Mouse (Mus musculus): ENCODE measurements around the gene Gda.

The Gda gene

DNA sequence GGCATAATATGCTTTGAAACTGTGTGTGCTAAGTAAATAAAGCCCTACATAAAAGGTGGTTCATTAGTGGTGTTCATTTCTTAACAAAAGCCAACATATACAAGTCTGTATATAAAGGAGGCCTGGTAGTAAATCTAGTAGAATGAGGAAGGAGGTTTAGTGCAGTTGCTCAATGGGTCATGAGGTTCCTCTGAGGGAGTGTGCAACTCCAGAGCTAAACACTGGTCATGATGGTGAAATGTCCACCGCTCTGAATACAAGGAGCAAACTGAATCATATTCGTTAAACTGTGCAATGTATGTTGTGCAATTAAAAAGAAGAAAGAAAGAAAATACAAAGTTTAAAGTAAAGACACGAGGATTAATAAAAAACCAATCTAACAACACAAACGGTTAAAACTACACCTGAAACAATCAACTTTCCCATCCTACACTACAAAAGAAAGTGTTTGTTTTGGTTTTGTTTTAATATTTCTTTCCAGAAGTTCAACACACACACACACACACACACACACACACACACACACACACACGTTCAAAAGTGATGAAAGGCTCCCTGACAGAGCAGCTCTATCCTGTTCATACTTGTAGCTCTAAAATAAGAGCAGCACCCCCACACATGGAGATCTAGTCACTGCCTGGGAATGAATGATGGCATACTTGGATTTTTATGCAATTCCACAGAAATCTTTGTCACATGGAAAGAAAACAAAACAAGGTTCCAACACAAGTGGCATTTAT is 11.9 kb downstream of the Gda start:
- DNase-seq (ENCODE audit: extremely low spot score, low read depth, low spot score): no peak

DNA sequence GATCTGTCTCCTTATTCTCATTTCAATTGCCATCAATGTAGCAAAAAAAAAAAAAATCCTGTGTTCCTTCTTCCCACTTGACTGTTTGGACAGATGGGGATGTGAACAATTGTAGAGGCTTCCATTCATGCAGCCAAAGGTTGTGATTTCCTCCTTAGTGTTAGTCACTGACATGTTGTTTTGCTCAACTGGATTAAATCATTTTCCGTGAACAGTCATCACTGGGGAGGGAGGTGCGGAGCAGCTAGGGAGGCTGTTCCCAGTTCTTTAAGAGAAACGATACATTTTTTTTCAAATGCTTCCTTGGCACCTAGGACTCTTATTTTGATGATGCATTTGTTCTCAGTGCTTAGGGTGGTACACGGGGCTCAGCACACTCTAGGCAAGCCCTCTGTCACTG is 15.8 kb downstream of the Gda start:
- no peak for DNase-seq (ENCODE audit: extremely low spot score, low read depth, low spot score)

DNA sequence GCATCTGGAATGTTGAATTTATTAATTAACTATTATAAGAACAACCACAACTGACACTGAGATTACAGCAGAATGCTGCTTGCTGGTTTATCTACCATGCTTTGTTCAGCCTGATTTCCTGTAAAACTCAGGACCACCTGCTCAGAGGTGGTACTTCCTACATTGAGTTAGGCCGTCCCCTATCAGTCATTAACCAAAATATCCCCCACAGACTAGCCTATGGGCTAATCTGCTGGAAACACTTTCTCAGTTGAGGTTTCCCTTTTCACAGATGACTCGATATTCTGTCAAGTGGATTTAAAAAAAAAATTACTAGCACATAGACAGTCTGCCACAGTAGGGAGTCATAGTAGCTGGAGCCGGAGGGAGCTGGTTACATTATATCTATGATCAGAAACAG is 31.5 kb downstream of the Gda start:
- no peak for DNase-seq (ENCODE audit: extremely low spot score, low read depth, low spot score)

DNA sequence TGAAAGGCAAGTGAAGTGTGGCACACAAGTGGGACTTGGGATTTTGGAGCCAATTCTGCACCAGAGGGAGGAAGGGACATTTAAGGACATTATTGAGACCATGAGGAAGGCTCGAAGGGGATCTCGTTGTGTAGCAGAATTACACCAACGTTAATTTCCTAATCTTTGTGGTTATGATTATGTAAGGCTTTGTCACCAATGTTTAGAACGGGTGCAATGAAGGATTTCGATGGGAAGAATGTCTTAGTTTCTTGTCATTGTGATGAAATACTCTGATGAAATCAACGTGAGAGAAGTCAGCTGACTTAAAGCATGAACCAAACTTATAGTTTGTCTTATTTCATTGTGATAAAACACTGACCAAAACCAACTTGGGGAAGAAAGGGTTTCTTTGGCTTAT is 32.4 kb downstream of the Gda start:
- no peak for DNase-seq (ENCODE audit: extremely low spot score, low read depth, low spot score)

DNA sequence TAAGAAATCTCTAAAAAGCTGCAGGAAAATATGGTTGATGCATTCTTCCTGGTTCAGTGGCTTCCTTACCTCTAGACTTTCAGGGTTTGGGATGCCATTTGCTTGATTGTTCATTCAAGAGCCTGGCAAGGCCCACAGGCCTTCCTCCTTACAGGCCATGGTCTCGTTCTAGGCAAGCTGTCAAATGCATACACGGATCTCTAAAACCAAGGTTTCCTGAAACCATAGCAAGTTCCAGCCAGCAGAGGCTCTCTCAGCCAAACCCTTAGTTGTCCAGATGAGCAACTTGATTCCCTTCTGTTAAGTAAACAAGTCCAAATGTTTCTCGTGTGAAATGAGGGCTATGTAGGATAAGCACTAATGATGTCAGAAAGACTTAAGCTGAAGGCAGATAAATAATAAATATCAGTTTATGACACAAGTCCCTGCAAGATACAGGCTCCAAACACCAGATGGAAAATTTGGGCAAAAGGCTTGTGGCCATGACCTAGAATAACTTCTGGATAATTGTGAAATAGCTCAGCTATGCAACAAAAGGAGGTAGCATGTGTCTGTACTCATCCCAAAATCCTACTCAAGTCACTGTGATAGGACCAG is 34.0 kb downstream of the Gda start:
- DNase-seq (ENCODE audit: extremely low spot score, low read depth, low spot score): no peak

DNA sequence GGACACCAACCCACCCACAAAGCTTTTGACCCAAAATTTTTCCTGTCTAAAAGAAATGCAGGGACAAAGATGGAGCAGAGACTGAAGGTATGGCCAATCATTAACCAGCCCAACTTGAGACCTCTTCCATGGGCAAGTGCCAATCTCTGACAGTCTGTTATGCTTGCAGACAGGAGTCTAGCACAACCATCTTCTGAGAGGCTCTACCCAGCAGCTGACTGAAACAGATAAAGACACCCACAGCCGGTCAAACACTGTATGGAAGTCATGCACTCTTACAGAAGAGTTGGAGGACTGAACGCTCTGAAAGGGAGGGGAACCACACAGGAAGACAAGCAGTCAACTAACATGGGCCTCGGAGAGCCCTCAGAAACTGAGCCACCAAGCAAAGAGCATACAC is 36.7 kb downstream of the Gda start:
- no peak for DNase-seq (ENCODE audit: extremely low spot score, low read depth, low spot score)

DNA sequence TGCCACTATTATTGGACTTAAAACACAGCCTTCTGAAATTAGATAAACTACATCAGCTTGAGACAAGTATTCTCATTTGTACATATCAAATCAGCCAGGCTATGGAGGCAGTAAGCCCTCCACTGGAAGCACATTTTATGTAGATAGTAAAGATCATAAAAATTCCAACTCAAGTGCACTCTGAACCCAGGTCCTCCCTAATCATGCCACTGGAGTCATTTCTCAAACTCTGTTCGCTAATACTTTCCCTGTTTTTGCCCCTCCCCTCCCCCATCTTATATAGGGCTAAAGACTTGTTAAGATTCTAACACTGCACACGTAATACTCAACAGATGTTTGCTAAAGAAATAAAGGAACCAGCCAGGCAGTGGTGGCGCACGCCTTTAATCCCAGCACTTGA is 39.9 kb downstream of the Gda start:
- no peak for DNase-seq (ENCODE audit: extremely low spot score, low read depth, low spot score)

DNA sequence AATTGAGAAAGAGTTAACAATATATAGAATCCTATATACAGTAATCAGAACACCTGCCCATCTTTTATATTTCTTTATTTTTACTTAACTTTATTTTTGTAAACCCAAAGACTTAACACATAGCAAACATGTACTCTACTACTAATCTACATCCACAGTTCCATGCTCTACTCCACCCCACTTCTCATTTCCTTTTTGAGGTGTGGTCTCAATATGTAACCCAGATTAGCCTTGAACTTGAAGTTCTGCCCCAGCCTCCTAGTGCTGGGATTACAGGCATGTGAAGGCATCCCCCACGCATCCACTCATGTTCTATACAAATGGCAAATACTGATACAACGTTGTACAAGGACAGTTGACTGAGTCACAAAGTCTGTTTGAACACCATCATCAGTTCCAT is 40.4 kb downstream of the Gda start:
- DNase-seq (ENCODE audit: extremely low spot score, low read depth, low spot score): no peak

DNA sequence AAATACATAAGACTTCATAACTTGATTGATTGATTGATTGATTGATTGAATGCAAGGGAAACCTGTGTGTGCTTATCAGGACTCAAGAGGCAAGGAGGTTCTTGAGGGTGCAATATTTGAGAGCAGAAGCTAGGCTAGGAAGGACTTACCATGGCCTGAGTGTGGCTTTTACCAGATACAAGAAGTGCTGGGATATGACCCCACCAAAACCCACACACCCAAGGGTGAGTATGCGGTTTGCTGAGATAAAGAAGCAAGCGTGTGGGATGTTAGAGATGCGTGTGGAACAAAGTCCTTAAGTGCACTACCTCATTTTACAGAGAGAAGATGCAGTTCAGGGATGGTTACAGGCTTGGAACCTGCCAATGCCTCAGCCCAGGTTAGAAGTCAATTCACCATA is 41.0 kb downstream of the Gda start:
- DNase-seq (ENCODE audit: extremely low spot score, low read depth, low spot score): no peak

DNA sequence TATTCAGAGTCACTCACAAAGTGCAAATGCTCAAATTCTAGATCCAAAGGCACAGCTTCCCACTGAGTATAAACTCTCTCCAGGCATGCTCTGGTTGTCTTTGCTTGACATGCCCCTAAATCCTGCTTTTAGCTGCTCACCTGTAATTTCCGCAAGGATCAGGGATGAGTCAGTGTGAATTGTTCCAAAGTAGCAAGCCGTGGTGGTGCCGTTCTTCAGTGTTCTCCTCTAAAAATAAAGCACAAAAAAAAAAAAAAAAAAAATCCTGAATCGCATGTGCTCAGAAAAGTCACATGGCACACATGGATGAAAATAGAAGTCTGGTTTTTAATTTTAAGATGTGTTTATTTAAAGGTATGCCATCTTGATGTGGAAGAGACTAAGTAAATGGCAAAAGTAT is 47.9 kb downstream of the Gda start:
- DNase-seq (ENCODE audit: extremely low spot score, low read depth, low spot score): no peak

DNA sequence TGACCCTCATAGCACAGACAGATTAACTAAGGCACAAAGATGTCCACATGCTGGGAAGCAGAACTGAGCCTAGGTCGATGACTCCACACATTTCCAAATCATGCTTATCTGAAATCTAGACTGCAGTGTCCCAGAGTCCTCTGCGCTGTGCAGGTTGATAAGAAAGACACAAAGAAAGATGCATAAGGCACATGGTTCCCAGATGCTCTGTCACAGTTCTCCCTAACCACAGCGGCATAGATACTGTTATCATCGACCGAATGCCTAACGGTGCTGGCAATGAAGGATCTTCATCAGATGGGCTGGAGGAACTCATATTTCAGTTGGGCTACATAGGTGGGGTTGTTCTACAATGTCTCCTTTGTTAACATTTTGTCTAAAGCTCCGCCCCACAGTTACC is 49.5 kb downstream of the Gda start:
- DNase-seq (ENCODE audit: extremely low spot score, low read depth, low spot score): no peak

DNA sequence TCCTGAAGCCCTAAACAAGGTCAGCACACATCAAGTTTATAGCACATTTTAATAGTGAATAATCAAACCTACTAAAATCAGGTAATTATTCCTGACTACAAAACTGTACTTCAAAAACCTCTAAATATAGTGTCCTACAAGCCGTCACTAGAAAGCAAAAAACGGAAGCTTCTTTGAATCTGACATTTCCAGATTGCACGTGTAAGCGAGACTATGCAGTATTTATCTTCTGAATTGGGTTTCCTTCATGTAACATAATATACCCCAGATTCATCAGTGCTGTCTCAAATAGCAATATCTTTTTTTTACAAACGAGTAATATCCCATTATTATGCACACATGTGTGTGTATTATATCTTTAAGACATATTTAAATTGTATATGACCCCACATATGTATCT is 54.8 kb downstream of the Gda start:
- no peak for DNase-seq (ENCODE audit: extremely low spot score, low read depth, low spot score)

DNA sequence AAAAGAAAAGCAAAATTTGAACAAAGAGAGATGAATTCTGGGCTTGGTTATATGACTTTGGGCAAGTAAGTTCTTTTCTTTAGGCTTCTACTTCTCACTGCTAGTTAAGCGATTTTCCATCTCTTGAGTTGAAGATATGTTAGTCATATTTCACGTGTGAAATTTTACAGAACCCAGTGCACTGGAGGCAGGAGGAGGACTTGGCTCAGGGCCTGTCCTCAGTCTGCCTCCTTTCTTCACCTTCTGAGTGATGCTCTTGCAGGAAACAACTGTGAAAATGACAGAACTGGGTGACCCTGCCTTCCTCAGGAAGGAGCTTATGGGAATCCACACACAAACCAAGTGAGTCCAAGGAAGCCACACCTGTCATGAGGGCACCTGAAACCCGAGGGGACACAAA is 57.9 kb downstream of the Gda start:
- DNase-seq (ENCODE audit: extremely low spot score, low read depth, low spot score): no peak

DNA sequence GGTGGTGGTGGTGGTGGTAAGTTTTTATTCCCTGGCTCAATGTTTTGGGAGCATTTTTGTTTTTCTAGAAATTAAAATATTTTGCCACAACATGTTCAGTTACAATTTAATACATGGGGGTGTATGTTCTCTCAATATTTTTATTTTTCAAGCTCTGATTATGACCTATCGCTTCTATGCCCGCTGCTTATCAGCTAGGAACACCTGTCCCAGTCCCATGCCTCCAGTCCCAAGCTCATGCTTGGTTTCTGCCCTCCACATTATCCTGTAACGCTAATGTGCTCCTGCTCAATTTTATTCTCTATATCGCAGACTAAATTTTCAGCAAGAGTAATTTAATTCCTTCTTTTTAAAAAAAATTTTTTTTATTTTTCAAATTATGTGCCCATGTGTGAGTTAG is 64.1 kb downstream of the Gda start:
- no peak for DNase-seq (ENCODE audit: extremely low spot score, low read depth, low spot score)

DNA sequence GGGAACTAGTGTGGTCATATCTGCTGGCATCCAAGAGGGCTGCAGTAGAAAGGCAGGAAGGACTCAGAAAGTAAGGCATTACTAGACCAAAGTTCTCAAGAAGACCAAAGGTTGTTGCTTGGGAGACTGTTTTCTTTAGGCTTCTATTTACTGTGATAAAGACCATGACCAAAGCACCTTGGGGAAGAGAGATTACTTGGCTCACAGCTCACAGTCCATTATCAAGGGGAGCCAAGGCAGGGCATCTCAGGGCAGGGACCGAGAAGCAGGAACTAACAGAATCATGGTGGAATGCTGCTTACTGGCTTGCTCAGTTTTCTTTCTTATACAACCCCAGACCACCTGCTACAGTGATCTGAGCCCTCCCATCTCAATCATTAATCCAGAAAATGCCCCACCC is 65.9 kb downstream of the Gda start:
- DNase-seq (ENCODE audit: extremely low spot score, low read depth, low spot score): no peak

DNA sequence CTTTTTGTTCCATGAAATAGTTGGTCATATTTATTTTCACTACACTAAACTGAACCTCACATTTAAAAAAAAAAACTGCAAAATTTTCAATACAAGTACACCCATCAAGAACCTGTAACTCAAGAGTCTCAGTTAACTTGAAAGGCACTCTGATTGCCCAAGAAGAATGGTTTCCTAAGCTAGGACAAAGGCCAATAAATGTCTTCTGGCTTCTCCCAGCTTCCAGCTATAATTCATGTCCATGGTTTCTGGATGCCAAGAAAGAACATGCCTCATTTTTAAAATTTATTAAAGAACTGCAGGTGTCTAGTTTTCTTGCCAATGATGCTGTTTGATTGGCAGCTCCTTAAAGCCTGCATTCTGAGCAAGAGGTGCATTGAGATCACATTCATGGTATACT is 75.3 kb downstream of the Gda start:
- DNase-seq (ENCODE audit: extremely low spot score, low read depth, low spot score): no peak

DNA sequence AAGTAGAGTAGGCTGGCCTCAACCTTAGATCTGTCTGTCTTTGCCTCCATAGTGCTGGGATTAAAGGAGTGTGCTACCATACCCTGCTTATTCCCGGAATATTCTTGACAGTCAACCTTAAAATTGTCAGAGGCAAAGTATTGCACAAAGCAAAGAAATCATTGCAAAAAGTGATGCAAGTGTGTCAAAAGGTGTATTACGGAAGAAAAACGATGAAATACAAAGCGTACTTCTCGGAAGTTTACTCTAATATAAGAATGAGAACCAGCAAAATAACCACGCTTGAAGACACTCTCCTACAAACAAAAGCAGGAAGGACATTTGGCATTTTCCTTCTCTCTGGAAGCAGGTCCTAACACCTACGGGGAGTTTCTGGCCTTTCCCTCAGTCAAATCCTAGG is 76.9 kb downstream of the Gda start:
- no peak for DNase-seq (ENCODE audit: extremely low spot score, low read depth, low spot score)

DNA sequence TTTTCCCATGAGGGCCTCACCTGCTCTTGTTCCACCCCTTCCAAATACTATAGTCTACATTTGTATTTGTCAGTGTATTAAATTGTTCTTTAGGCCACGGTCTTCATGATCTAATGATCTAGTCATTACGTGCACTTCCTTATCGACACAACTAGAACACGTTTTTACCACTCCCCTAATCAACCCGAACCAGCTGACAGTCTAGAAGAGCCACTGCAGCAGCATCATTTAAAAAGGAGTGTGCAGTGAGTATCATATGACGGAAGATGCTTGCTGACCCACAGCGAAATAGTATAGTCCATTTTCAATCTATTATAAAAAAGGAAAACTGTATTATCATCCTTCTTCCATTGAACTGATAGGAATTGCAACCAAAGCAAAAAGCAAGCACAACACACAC is 82.3 kb downstream of the Gda start:
- no peak for DNase-seq (ENCODE audit: extremely low spot score, low read depth, low spot score)

DNA sequence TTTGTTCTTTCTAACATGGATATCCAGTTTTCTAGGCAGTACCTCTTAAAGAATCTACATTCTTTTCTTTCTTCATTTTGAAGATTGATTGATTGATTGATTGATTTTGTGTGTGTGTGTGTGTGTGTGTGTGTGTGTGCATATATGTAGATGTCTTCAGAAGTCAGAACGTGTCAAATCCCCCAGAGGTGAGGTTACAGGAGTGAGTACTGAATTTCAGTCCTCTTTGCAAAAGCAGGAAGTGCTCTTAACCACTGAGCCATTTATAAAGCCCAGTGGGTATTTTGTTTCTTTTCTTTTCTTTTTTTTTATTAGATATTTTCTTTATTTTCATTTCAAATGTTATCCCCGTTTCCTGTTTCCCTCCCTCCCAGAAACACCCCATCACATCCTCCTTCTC is 86.4 kb downstream of the Gda start:
- DNase-seq (ENCODE audit: extremely low spot score, low read depth, low spot score): no peak

DNA sequence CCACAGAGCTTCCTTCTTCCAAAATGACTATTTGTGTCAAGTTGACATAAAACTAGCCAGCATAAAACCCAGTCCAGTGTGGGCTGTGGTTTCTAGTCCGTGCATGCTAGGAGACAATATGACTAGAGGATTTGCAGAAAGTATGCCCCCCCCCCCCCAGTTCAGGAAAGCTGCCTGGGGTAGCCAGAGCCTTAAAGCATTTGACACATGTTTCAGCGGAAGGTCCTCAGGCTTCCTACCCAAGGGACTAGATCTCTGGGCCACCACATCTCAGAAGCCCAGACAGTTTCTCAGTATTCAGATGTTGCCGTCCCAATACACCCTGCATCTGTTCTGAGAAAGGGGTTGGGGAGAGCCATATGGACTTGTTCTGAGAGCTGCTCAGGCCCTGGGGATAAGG is 89.0 kb downstream of the Gda start:
- DNase-seq (ENCODE audit: extremely low spot score, low read depth, low spot score): no peak

DNA sequence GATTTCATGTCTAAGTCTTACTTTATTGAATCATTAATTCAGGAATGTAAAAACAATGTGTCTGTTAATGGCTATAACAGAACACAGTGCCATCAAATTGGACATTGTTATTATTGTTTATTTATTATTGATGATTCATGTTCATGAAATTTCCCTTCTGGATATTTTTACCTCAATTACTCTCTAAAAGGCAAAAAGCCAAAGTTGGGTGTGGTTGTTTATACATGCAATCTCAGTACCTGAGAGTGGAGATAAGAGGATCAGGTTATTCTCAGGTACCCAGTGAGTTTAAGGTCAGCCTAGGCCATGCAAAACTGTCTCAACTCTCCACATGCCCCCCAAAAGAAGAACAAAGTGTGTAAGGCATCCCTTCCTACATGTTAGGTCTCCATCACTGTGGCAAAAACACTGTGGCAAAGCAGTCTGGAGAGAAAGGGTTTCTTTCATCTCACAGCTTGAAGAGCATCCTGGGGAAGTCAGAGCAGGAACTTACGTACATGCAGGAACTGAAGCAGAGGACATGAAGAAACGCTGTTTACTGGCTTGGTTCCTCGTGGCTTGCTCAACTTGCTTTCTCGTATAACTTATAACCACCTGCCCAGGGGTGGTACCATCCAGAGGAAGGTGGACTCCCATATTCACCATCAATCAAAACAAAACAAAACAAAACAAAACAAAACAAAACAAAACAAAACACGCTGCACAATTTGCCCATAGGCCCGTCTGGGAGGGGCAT is 89.6 kb downstream of the Gda start:
- no peak for DNase-seq (ENCODE audit: extremely low spot score, low read depth, low spot score)

DNA sequence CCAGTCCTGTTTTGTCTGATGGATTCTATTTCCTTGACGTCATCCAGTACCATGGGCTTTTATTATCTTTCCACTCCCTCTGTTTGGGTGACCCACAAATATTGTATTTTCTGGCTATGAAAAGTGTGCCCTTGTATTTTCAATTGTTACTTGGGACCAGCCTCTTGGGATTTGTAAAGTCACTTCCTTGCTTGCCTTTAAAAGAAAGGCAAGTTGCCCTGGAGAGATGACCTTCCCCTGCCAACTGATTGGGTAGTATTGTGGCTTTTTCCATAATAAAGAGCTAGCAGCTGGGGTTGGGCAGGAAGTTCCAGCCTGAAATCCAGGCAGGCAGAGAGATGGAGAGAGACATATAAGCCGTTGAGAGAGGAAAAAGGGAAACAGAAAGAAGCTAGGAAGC is 91.5 kb downstream of the Gda start:
- no peak for DNase-seq (ENCODE audit: extremely low spot score, low read depth, low spot score)

DNA sequence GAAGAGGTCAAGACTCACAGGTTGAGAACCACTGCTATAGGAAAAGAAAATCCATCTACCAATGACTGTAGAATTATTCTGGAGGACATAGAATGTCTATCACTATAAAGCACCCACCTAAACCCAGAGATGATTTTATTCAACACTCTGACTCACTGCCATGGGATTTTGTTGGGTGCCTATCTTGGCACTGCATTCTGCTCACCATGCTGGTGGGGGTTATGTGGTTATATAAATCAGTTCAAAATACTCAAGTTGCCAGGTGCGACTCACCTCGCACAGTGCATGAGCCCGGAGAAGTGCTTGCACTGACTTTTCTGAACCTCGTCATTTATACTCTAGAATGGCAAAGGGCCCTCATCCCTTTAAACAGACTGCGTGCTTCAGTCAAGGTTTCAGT is 94.0 kb downstream of the Gda start:
- no peak for DNase-seq (ENCODE audit: extremely low spot score, low read depth, low spot score)
